Mouse (Mus musculus) hematopoietic stem cell, adult 5-6 weeks (primary cell): ENCODE measurements around the gene Ap1m2. TPM values are rescaled to one million over a fixed set of nuclear protein-coding genes. Genes with fewer than 3 reads are reported as not detected.
"Not testable (repeated sequence)": the region's sequence is repeated elsewhere in the genome, so short reads cannot be mapped to it uniquely, and the experiment has no call there.

ENCODE experiments used
- ATAC-seq, 2 experiments: fragments of 125-278 bp in 1 of 2; replicated peaks in 1 of 2; 2 replicates each; pipeline ENCODE4 v1.8.0; 2016 to 2017; ENCODE audit warnings: inconsistent platforms in 2 of 2, mild to moderate bottlenecking in 2 of 2, moderate number of reproducible peaks in 2 of 2, low read depth in 1 of 2, moderate TSS enrichment in 1 of 2; ENCODE audit not compliant: low FRiP score in 2 of 2, poor library complexity in 2 of 2, severe bottlenecking in 2 of 2, insufficient read depth in 1 of 2, low TSS enrichment in 1 of 2
- total RNA-seq: library from RNA; stranded (forward); fragments of 172-1452, 232-1000 nt; gene quantifications from 2 replicates; pipeline ENCODE4 v1.2.3, GENCODE M21; 2017

Ap1m2 gene
- total RNA-seq, 1 experiment from 2014 or later: not detected

GRCm38 (mm10) chr9:21331365-21332140 is 19.4 kb upstream of the Ap1m2 start:
- no peak for ATAC-seq

GRCm38 (mm10) chr9:21329699-21330289 is 17.7 kb upstream of the Ap1m2 start:
- no peak for ATAC-seq

- no peak for ATAC-seq
Measured at GRCm38 (mm10) chr9:21329041-21329440, 16.9 kb upstream of the Ap1m2 start.

- peak; percentile 80 to 83 for ATAC-seq
Measured at GRCm38 (mm10) chr9:21328041-21328440, 15.9 kb upstream of the Ap1m2 start.

GRCm38 (mm10) chr9:21327569-21327968 is 15.4 kb upstream of the Ap1m2 start:
- ATAC-seq: peak; percentile 12 to 35; a peak in 1 of 4 replicates

- no peak for ATAC-seq
Measured at GRCm38 (mm10) chr9:21324269-21324668, 12.1 kb upstream of the Ap1m2 start.

GRCm38 (mm10) chr9:21322917-21323297 is 10.8 kb upstream of the Ap1m2 start:
- not testable (repeated sequence) for ATAC-seq

- ATAC-seq: no peak
Measured at GRCm38 (mm10) chr9:21322211-21322916, 10.2 kb upstream of the Ap1m2 start.

- peak; percentile 32 to 58 for ATAC-seq
Measured at GRCm38 (mm10) chr9:21321513-21321835, 9.3 kb upstream of the Ap1m2 start.

GRCm38 (mm10) chr9:21320619-21321512 is 8.7 kb upstream of the Ap1m2 start, which contains the start of gene Slc44a2:
Slc44a2 (plus strand) TSS chr9:21320698.
- peak; percentile 54 to 83 for ATAC-seq

GRCm38 (mm10) chr9:21320280-21320618 is 8.1 kb upstream of the Ap1m2 start:
- ATAC-seq: no peak

GRCm38 (mm10) chr9:21319503-21319902 is 7.4 kb upstream of the Ap1m2 start:
- no peak for ATAC-seq

- no peak for ATAC-seq
Measured at GRCm38 (mm10) chr9:21318792-21319191, 6.7 kb upstream of the Ap1m2 start.

- ATAC-seq: no peak; a peak in 1 of 4 replicates
Measured at GRCm38 (mm10) chr9:21316696-21317095, 4.6 kb upstream of the Ap1m2 start.

- ATAC-seq: no peak
Measured at GRCm38 (mm10) chr9:21315421-21315820, 3.3 kb upstream of the Ap1m2 start.

GRCm38 (mm10) chr9:21314367-21315140 is 2.4 kb upstream of the Ap1m2 start:
- ATAC-seq: no peak

- ATAC-seq: peak; percentile 78 to 79
Measured at GRCm38 (mm10) chr9:21313394-21313793, 1.3 kb upstream of the Ap1m2 start.
